8 mouse cellular contexts compared by ENCODE assay signal in the genomic region with DNA sequence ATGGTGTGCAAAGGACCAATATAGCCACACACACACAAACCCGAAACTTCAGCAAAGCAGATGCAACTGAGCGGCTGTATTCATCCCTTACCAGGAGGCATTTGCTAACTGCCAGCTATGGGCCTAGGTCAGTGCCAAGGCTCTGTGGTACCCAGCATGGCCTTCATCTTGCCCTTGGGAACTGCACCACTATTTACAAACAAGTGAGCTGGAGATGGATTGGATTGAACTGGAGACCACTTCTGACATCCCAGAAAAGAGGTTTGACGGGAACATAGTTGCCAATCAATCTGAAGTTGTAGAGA. TPM values are rescaled to one million over a fixed set of nuclear protein-coding genes. Genes with fewer than 3 reads are reported as not detected.
DNase-seq lines count a peak whose midpoint lies in the region; ATAC-seq and TF ChIP-seq lines count a peak whose summit lies in the region.

No protein-coding gene starts in this region.

- peak overlapping the region; percentile 79 for H3K4me2 ChIP-seq in forebrain, embryonic 15.5 days (replicated peaks)
- H3K4me2 ChIP-seq in liver, embryonic 15.5 days, result peak overlapping the region; percentile 91

- TF ChIP-seq POLR2A in ES-Bruce4 (IDR thresholded peaks at IDR 0.05; ENCODE audit: insufficient read depth, low read length), result no peak

- peak overlapping the region; percentile 93 for H3K4me3 ChIP-seq in heart, embryonic 10.5 days
- 0 out of 2 replicates have a peak overlapping the region, but pooled peaks have one; percentile 48 for H3K4me3 ChIP-seq in ES-Bruce4 (ENCODE audit: low read depth, low read length)
- peak overlapping the region; percentile 87 for H3K4me3 ChIP-seq in forebrain, embryonic 15.5 days
- H3K4me3 ChIP-seq in liver, embryonic 15.5 days (replicated peaks), result peak overlapping the region; percentile 84

- H3K27me3 ChIP-seq in heart, embryonic 10.5 days (ENCODE audit: insufficient read depth, poor library complexity, severe bottlenecking), result peaks cover 6% of the 10 kb centered on the region; the same call in 1 of the 2 replicates
- H3K27me3 ChIP-seq in ES-Bruce4 (ENCODE audit: control insufficient read depth, insufficient read depth, low read length, poor library complexity, severe bottlenecking), result no peaks in the 10 kb centered on the region
- no peaks in the 10 kb centered on the region for H3K27me3 ChIP-seq in forebrain, embryonic 15.5 days
- no peaks in the 10 kb centered on the region for H3K27me3 ChIP-seq in liver, embryonic 15.5 days

- peak overlapping the region; percentile 99 for H3K27ac ChIP-seq in heart, embryonic 10.5 days
- no peak overlapping the region for H3K27ac ChIP-seq in ES-Bruce4 (ENCODE audit: insufficient read depth, low read length)
- 0 out of 2 replicates have a peak overlapping the region, but pooled peaks have one; percentile 89 for H3K27ac ChIP-seq in forebrain, embryonic 15.5 days (replicated peaks)
- H3K27ac ChIP-seq in liver, embryonic 15.5 days (replicated peaks), result peak overlapping the region; percentile 83

- no peak for DNase-seq in heart, embryonic 10.5 days (ENCODE audit: low spot score)
- DNase-seq in heart, adult 18-20 months, result no peak
- DNase-seq in frontal cortex, postnatal 36 days (ENCODE audit: low spot score in 2 of 2), result no peak
- DNase-seq in layer of hippocampus, adult 11-12 months (ENCODE audit: low spot score), result no peak
- DNase-seq in layer of hippocampus, postnatal 36 days, result no peak

- no peak for TF ChIP-seq EP300 in ES-Bruce4 (IDR thresholded peaks at IDR 0.05; ENCODE audit: insufficient read depth, low read depth, low read length)

- H3K4me1 ChIP-seq in heart, embryonic 10.5 days, result peaks cover 12% of the 10 kb centered on the region
- no peaks in the 10 kb centered on the region for H3K4me1 ChIP-seq in ES-Bruce4 (ENCODE audit: control insufficient read depth, insufficient read depth, low read length)
- peaks cover 30% of the 10 kb centered on the region for H3K4me1 ChIP-seq in forebrain, embryonic 15.5 days
- peaks cover 19% of the 10 kb centered on the region for H3K4me1 ChIP-seq in liver, embryonic 15.5 days (replicated peaks)

- TF ChIP-seq CTCF in ES-Bruce4 (IDR thresholded peaks at IDR 0.05; ENCODE audit: low read depth, low read length), result no peak

- H3K9ac ChIP-seq in ES-Bruce4 (ENCODE audit: low read depth, poor library complexity, severe bottlenecking), result peak overlapping the region; percentile 93; the same call in 1 of the 2 replicates
- H3K9ac ChIP-seq in forebrain, embryonic 15.5 days (replicated peaks), result peak overlapping the region; percentile 86; the same call in 1 of the 2 replicates
- H3K9ac ChIP-seq in liver, embryonic 15.5 days, result peak overlapping the region; percentile 85

- 0 out of 2 replicates have a peak, but pooled peaks have one; percentile 13 for ATAC-seq in forebrain, embryonic 15.5 days (replicated peaks)
- ATAC-seq in liver, embryonic 15.5 days (ENCODE audit: insufficient read depth), result no peak

- 94% methylated on average over 3 of the region's 3 CpGs for WGBS in heart, embryonic 10.5 days
- 95% methylated on average over 3 of the region's 3 CpGs for WGBS in forebrain, embryonic 15.5 days
- 89% methylated on average over 3 of the region's 3 CpGs for WGBS in liver, embryonic 15.5 days (ENCODE audit: insufficient replicate concordance)

- H3K36me3 ChIP-seq in heart, embryonic 10.5 days, result no peaks in the 10 kb centered on the region
- H3K36me3 ChIP-seq in ES-Bruce4 (ENCODE audit: control insufficient read depth, insufficient read depth, low read length, poor library complexity, severe bottlenecking), result no peaks in the 10 kb centered on the region
- H3K36me3 ChIP-seq in forebrain, embryonic 15.5 days, result no peaks in the 10 kb centered on the region
- H3K36me3 ChIP-seq in liver, embryonic 15.5 days (replicated peaks), result no peaks in the 10 kb centered on the region

- H3K9me3 ChIP-seq in heart, embryonic 10.5 days, result no peaks in the 10 kb centered on the region
- no peaks in the 10 kb centered on the region for H3K9me3 ChIP-seq in ES-Bruce4 (replicated peaks; ENCODE audit: control insufficient read depth, insufficient read depth, low read length, poor library complexity, severe bottlenecking)
- no peaks in the 10 kb centered on the region for H3K9me3 ChIP-seq in forebrain, embryonic 15.5 days
- no peaks in the 10 kb centered on the region for H3K9me3 ChIP-seq in liver, embryonic 15.5 days (replicated peaks)

RNA-seq across cellular contexts. Expression of a gene that starts 0.3 kb away (rescaled TPM):
- 9.6 and 10.0 TPM in 2 replicates for polyA plus RNA-seq in heart, embryonic 10.5 days (2016; fragmentation: Nextera tagmentation; extraction: Ambion mirVana)
- 10 to 100 TPM; 20.8 to 22.7 TPM for total RNA-seq in heart, adult 18-20 months (2021)
- polyA plus RNA-seq in ES-Bruce4 (2011; ENCODE audit: insufficient read depth, insufficient read length, low read depth, missing spikeins), result 34.9 and 38.2 TPM in 2 replicates
- 16.9 and 18.4 TPM in 2 replicates for polyA plus RNA-seq in forebrain, embryonic 15.5 days (2015; fragmentation: Nextera tagmentation; extraction: Ambion mirVana)
- 2.8 and 3.4 TPM in 2 replicates for polyA plus RNA-seq in liver, embryonic 15.5 days (2015; fragmentation: Nextera tagmentation; extraction: Ambion mirVana)
- 10 to 100 TPM; 46.8 to 52.9 TPM for total RNA-seq in layer of hippocampus, postnatal 36 days (2021)
